ENCODE assay signal across 8 mouse cellular contexts in genomic region chr11:60726601-60727391, GRCm38 (mm10). TPM values are rescaled to one million over a fixed set of nuclear protein-coding genes. Genes with fewer than 3 reads are reported as not detected.
DNase-seq lines count a peak whose midpoint lies in the region; ATAC-seq and TF ChIP-seq lines count a peak whose summit lies in the region.

Gene Flii (minus strand): TSS chr11:60727263.

- H3K4me1 ChIP-seq in G1E (ENCODE audit: insufficient read depth, low read depth, low read length) = peaks cover 60% of the 10 kb centered on the region
- peaks cover 32% of the 10 kb centered on the region for H3K4me1 ChIP-seq in forebrain, embryonic 15.5 days
- peaks cover 31% of the 10 kb centered on the region for H3K4me1 ChIP-seq in lung, embryonic 15.5 days

- H3K27ac ChIP-seq in forebrain, embryonic 15.5 days (replicated peaks) = peak within 1 kb of the TSS; percentile 94
- H3K27ac ChIP-seq in layer of hippocampus, adult 2 months = peak within 1 kb of the TSS; percentile 85
- peak within 1 kb of the TSS; percentile 84 for H3K27ac ChIP-seq in lung, embryonic 15.5 days

- no peaks in the 10 kb centered on the region for H3K27me3 ChIP-seq in G1E (ENCODE audit: insufficient read depth, low read length)
- H3K27me3 ChIP-seq in forebrain, embryonic 15.5 days = no peaks in the 10 kb centered on the region
- H3K27me3 ChIP-seq in lung, embryonic 15.5 days = no peaks in the 10 kb centered on the region

- no peaks in the 10 kb centered on the region for H3K9me3 ChIP-seq in G1E (replicated peaks)
- H3K9me3 ChIP-seq in forebrain, embryonic 15.5 days = no peaks in the 10 kb centered on the region
- no peaks in the 10 kb centered on the region for H3K9me3 ChIP-seq in lung, embryonic 15.5 days

- 0 out of 2 replicates have a peak, but pooled peaks have one; percentile 9 for ATAC-seq in G1E (ENCODE audit: extremely low read depth, insufficient number of reproducible peaks, low FRiP score, poor library complexity, severe bottlenecking)
- ATAC-seq in forebrain, embryonic 15.5 days (replicated peaks) = peak; percentile 76
- ATAC-seq in lung, embryonic 15.5 days (ENCODE audit: borderline replicate concordance, extremely low read depth, low FRiP score, low TSS enrichment) = peak; percentile 83

- intact Hi-C loops in heart, postnatal 25 days (cut with DNase I) = loop anchor here (2.0 to 5.0 kb wide), 2 partner anchors 28 to 151 kb away; partner anchors contain the start of genes Llgl1 and Tmem11

- H3K9ac ChIP-seq in forebrain, embryonic 15.5 days (replicated peaks) = peak within 1 kb of the TSS; percentile 84
- H3K9ac ChIP-seq in lung, embryonic 15.5 days = peak within 1 kb of the TSS; percentile 86

- DNase-seq in G1E (ENCODE audit: low spot score) = peak; percentile 92
- peak; percentile 81 for DNase-seq in cerebellum, adult 11-12 months
- DNase-seq in heart, postnatal 25 days (ENCODE audit: low spot score) = peak; percentile 71
- peak; percentile 64 to 74 for DNase-seq in layer of hippocampus, adult 2 months (ENCODE audit: low spot score in 2 of 2)
- DNase-seq in ovary, adult 18-20 months (ENCODE audit: low spot score) = peak; percentile 64
- peak; percentile 80 for DNase-seq in thymus, postnatal 0 days (ENCODE audit: low spot score)

- H3K36me3 ChIP-seq in G1E (replicated peaks) = peaks cover 61% of the 10 kb centered on the region
- H3K36me3 ChIP-seq in forebrain, embryonic 15.5 days = peaks cover 38% of the 10 kb centered on the region
- peaks cover 36% of the 10 kb centered on the region for H3K36me3 ChIP-seq in lung, embryonic 15.5 days

- under 1% methylated on average over 68 of the region's 71 CpGs for WGBS in forebrain, embryonic 15.5 days
- WGBS in lung, embryonic 15.5 days = under 1% methylated on average over 71 of the region's 71 CpGs

- H3K4me2 ChIP-seq in forebrain, embryonic 15.5 days (replicated peaks) = peak within 1 kb of the TSS; percentile 70
- H3K4me2 ChIP-seq in lung, embryonic 15.5 days = peak within 1 kb of the TSS; percentile 78

- no peak for TF ChIP-seq CTCF in G1E (IDR thresholded peaks at IDR 0.05; ENCODE audit: low read depth, low read length)
- peak; percentile 83 for TF ChIP-seq CTCF in layer of hippocampus, adult 2 months (conservative IDR thresholded peaks at IDR 0.05)

- peak within 1 kb of the TSS; percentile 81 for H3K4me3 ChIP-seq in G1E (ENCODE audit: low read depth, low read length)
- peak within 1 kb of the TSS; percentile 97 for H3K4me3 ChIP-seq in forebrain, embryonic 15.5 days
- peak within 1 kb of the TSS; percentile 100 for H3K4me3 ChIP-seq in layer of hippocampus, adult 2 months
- peak within 1 kb of the TSS; percentile 76 for H3K4me3 ChIP-seq in lung, embryonic 15.5 days

RNA-seq across cellular contexts. Expression of gene Flii, which starts in this region (rescaled TPM):
- total RNA-seq in G1E (2014; fragmentation: Nextera tagmentation) (50.5 and 55.1 TPM in 2 replicates), G1E (2017) (139 and 141 TPM in 2 replicates)
- polyA plus RNA-seq in G1E (2012) = 71.9 and 162 TPM in 2 replicates
- 72.5 and 73.0 TPM in 2 replicates for polyA plus RNA-seq in forebrain, embryonic 15.5 days (2015; fragmentation: Nextera tagmentation; extraction: Ambion mirVana)
- total RNA-seq in heart, postnatal 25 days (2021) = 100 to 1,000 TPM; 112 to 120 TPM
- 10 to 100 TPM; 59.5 to 68.2 TPM for total RNA-seq in layer of hippocampus, adult 2 months (2021)
- 83.3 and 94.4 TPM in 2 replicates for polyA plus RNA-seq in lung, embryonic 15.5 days (2015; fragmentation: Nextera tagmentation; extraction: Ambion mirVana)
- polyA plus RNA-seq in thymus, postnatal 0 days (2015; fragmentation: Nextera tagmentation; extraction: Ambion mirVana) = 72.6 and 78.7 TPM in 2 replicates

Comparison
In these comparisons a context has a peak if more than half of its experiments do, and no peak if none do; other contexts are left out.
1. Peak in every context shown above with its lines: DNase-seq, ATAC-seq, H3K4me3 ChIP-seq and H3K27ac ChIP-seq.
2. ATAC-seq: peak in every context shown above with its lines; median percentile 83 in lung, embryonic 15.5 days; 76 in forebrain, embryonic 15.5 days; 9 in G1E.